Mouse (Mus musculus) hindbrain, embryonic 14.5 days (tissue): ENCODE measurements around the gene Rufy4. TPM values are rescaled to one million over a fixed set of nuclear protein-coding genes. Genes with fewer than 3 reads are reported as not detected.

Experiments used
- polyA plus RNA-seq: library from polyadenylated mRNA; unstranded; fragments of >200 nt; fragmentation: Nextera tagmentation; extraction: Ambion mirVana; gene quantifications from 2 replicates; pipeline ENCODE4 v1.2.1, GENCODE M21; 2014

Rufy4 gene
- polyA plus RNA-seq, 1 experiment from 2014 or later: 0.43 TPM

Other genes starting within 250 kb of the Rufy4 start
- gene Tns1, start 1.1 kb upstream of the Rufy4 start, polyA plus RNA-seq: 15.1 and 15.5 TPM in 2 replicates
- gene Cxcr2, start 28.4 kb downstream of the Rufy4 start, polyA plus RNA-seq: 0.11 TPM in 1 of 2 replicates, not detected in the other
- gene Cxcr1, start 69.1 kb downstream of the Rufy4 start, polyA plus RNA-seq: not detected in 2 replicates
- 324 and 329 TPM in 2 replicates for gene Arpc2, start 110.5 kb downstream of the Rufy4 start, polyA plus RNA-seq
- gene Gpbar1, start 153.0 kb downstream of the Rufy4 start, polyA plus RNA-seq: 0.19 TPM in 1 of 2 replicates, not detected in the other
- gene Aamp, start 159.2 kb downstream of the Rufy4 start, polyA plus RNA-seq: 188 and 201 TPM in 2 replicates
- gene Pnkd, start 159.4 kb downstream of the Rufy4 start, polyA plus RNA-seq: 146 and 149 TPM in 2 replicates
- 8.0 TPM in 2 replicates for gene Tmbim1, start 180.1 kb downstream of the Rufy4 start, polyA plus RNA-seq
- 1.2 and 1.7 TPM in 2 replicates for gene Catip, start 236.6 kb downstream of the Rufy4 start, polyA plus RNA-seq
- 2.7 and 2.9 TPM in 2 replicates for gene Slc11a1, start 249.7 kb downstream of the Rufy4 start, polyA plus RNA-seq